Mouse (Mus musculus) forebrain, embryonic 14.5 days (tissue): ENCODE results near the gene Cela1. TPM values are rescaled to one million over a fixed set of nuclear protein-coding genes. Genes with fewer than 3 reads are reported as not detected.

Source experiments
- ATAC-seq: fragments of 200-750 bp; cut with Nextera tagmentation; 2 replicates; pipeline ENCODE4 v1.8.0; 2017; ENCODE audit warnings: mild to moderate bottlenecking, moderate library complexity
- DNase-seq: peaks from one replicate; pipeline ENCODE4 v3.0.0-alpha.2; 2015; ENCODE audit warnings: low spot score
- H3K27ac ChIP-seq: fragments of 300-500 bp; sonication (generic); 2 replicates; pipeline ENCODE4 v1.5.1; 2014; ENCODE audit warnings: low read depth, mild to moderate bottlenecking, control low read depth, low read length, moderate library complexity
- H3K27me3 ChIP-seq: fragments of 300-500 bp; sonication (generic); replicated peaks from 2 replicates; pipeline ENCODE4 v1.6.1; 2014; ENCODE audit warnings: low read length, control low read depth, mixed read lengths; ENCODE audit not compliant: control insufficient read depth, insufficient read depth
- H3K36me3 ChIP-seq: fragments of 300-500 bp; sonication (generic); 2 replicates; pipeline ENCODE4 v1.6.1; 2014; ENCODE audit warnings: low read length, control low read depth; ENCODE audit not compliant: control insufficient read depth, insufficient read depth
- H3K4me1 ChIP-seq: fragments of 300-500 bp; sonication (generic); 2 replicates; pipeline ENCODE4 v1.6.1; 2014; ENCODE audit warnings: antibody characterized with exemption, low read length, control low read depth; ENCODE audit not compliant: control insufficient read depth, insufficient read depth
- H3K4me2 ChIP-seq: fragments of 300-500 bp; sonication (generic); 2 replicates; pipeline ENCODE4 v1.6.1; 2014; ENCODE audit warnings: mild to moderate bottlenecking, control low read depth, low read length
- H3K4me3 ChIP-seq: fragments of 300-500 bp; sonication (generic); 2 replicates; pipeline ENCODE4 v1.5.1; 2014; ENCODE audit warnings: low read depth, low read length, control low read depth
- H3K9ac ChIP-seq: fragments of 300-500 bp; sonication (generic); 2 replicates; pipeline ENCODE4 v1.6.1; 2014; ENCODE audit warnings: mild to moderate bottlenecking, low read length, control low read depth, moderate library complexity
- H3K9me3 ChIP-seq: fragments of 300-500 bp; sonication (generic); replicated peaks from 2 replicates; pipeline ENCODE4 v1.6.1; 2016; ENCODE audit warnings: low read length, control low read depth, mixed read lengths; ENCODE audit not compliant: control insufficient read depth
- WGBS: fragments of 180-500 bp; shearing (Covaris S2); extraction: QIAGEN DNeasy Blood & Tissue Kit; methylation state at CpG from one replicate; pipeline ENCODE4 v1.1.7; 2014; 5-methylcytosine and 5-hydroxymethylcytosine counted together
- polyA plus RNA-seq: library from polyadenylated mRNA; unstranded; fragments of >200 nt; fragmentation: Nextera tagmentation; extraction: Ambion mirVana; gene quantifications from 2 replicates; pipeline ENCODE4 v1.2.1, GENCODE M21; 2014

The Cela1 gene
- polyA plus RNA-seq, 1 experiment from 2014 or later, result 0.60 TPM

GRCm38 (mm10) chr15:100700424-100700823, 12.7 kb upstream of the Cela1 start:
- no peak for ATAC-seq
- Histone ChIP-seq H3K36me3 (no peaks in the 10 kb centered on the region), H3K4me2 (no peak overlapping the region), H3K4me3 (no peak overlapping the region), H3K27ac (no peak overlapping the region), H3K27me3 (no peaks in the 10 kb centered on the region), H3K4me1 (no peaks in the 10 kb centered on the region), H3K9ac (no peak overlapping the region), H3K9me3 (no peaks in the 10 kb centered on the region)
- no peak for DNase-seq
- WGBS, result 71% methylated on average over 5 of the region's 5 CpGs

- no peak overlapping the region for H3K4me3 ChIP-seq
- H3K27me3 ChIP-seq, result no peaks in the 10 kb centered on the region
- no peak overlapping the region for H3K27ac ChIP-seq
- H3K9me3 ChIP-seq, result no peaks in the 10 kb centered on the region
- no peak for ATAC-seq
- H3K4me2 ChIP-seq, result no peak overlapping the region
- WGBS, result 79% methylated on average over 6 of the region's 6 CpGs
- H3K36me3 ChIP-seq, result no peaks in the 10 kb centered on the region
- H3K9ac ChIP-seq, result no peak overlapping the region
- DNase-seq, result no peak
- H3K4me1 ChIP-seq, result no peaks in the 10 kb centered on the region
These were observed 11.7 kb upstream of the Cela1 start for GRCm38 (mm10) chr15:100699386-100699785.

- Histone ChIP-seq H3K4me2 (no peak overlapping the region), H3K27ac (no peak overlapping the region), H3K4me1 (no peaks in the 10 kb centered on the region), H3K9ac (no peak overlapping the region), H3K27me3 (no peaks in the 10 kb centered on the region), H3K9me3 (no peaks in the 10 kb centered on the region), H3K36me3 (no peaks in the 10 kb centered on the region), H3K4me3 (no peak overlapping the region)
- ATAC-seq (no peak), DNase-seq (no peak)
- WGBS, result 90% methylated on average over 10 of the region's 10 CpGs
These were observed 10.4 kb upstream of the Cela1 start for GRCm38 (mm10) chr15:100698078-100698477.

- no peak for ATAC-seq
- WGBS, result 86% methylated on average over 9 of the region's 9 CpGs
These were observed 6.7 kb upstream of the Cela1 start for GRCm38 (mm10) chr15:100694406-100694805.

GRCm38 (mm10) chr15:100691990-100692389, 4.3 kb upstream of the Cela1 start:
- no peaks in the 10 kb centered on the region for H3K36me3 ChIP-seq
- no peak overlapping the region for H3K27ac ChIP-seq
- no peaks in the 10 kb centered on the region; the same call in 1 of the 2 replicates for H3K9me3 ChIP-seq
- no peak overlapping the region for H3K4me2 ChIP-seq
- no peak overlapping the region for H3K4me3 ChIP-seq
- WGBS, result 91% methylated on average over 3 of the region's 3 CpGs
- ATAC-seq (no peak), DNase-seq (no peak)
- H3K9ac ChIP-seq, result no peak overlapping the region
- no peaks in the 10 kb centered on the region for H3K4me1 ChIP-seq
- no peaks in the 10 kb centered on the region for H3K27me3 ChIP-seq

More at GRCm38 (mm10) chr15:100694406-100694805, 6.7 kb upstream of the Cela1 start:
- DNase-seq, result no peak
- Histone ChIP-seq H3K9ac (no peak overlapping the region), H3K27ac (no peak overlapping the region), H3K9me3 (no peaks in the 10 kb centered on the region; the same call in 1 of the 2 replicates), H3K4me1 (no peaks in the 10 kb centered on the region), H3K4me2 (no peak overlapping the region), H3K36me3 (no peaks in the 10 kb centered on the region), H3K27me3 (no peaks in the 10 kb centered on the region), H3K4me3 (no peak overlapping the region)

GRCm38 (mm10) chr15:100686989-100687388, 732 bp downstream of the Cela1 start:
- H3K4me1 ChIP-seq, result no peaks in the 10 kb centered on the region
- H3K4me3 ChIP-seq, result no peak overlapping the region
- H3K27ac ChIP-seq, result no peak overlapping the region
- no peaks in the 10 kb centered on the region for H3K27me3 ChIP-seq
- no peaks in the 10 kb centered on the region for H3K36me3 ChIP-seq
- no peak for DNase-seq
- ATAC-seq, result no peak
- no peaks in the 10 kb centered on the region; the same call in 1 of the 2 replicates for H3K9me3 ChIP-seq
- H3K9ac ChIP-seq, result no peak overlapping the region
- H3K4me2 ChIP-seq, result no peak overlapping the region
- 61% methylated on average over 12 of the region's 12 CpGs for WGBS

- no peak overlapping the region for H3K9ac ChIP-seq
- no peak overlapping the region for H3K4me3 ChIP-seq
- DNase-seq (no peak), ATAC-seq (no peak)
- H3K4me1 ChIP-seq, result no peaks in the 10 kb centered on the region
- no peaks in the 10 kb centered on the region; the same call in 1 of the 2 replicates for H3K9me3 ChIP-seq
- no peaks in the 10 kb centered on the region for H3K36me3 ChIP-seq
- no peak overlapping the region for H3K4me2 ChIP-seq
- no peaks in the 10 kb centered on the region for H3K27me3 ChIP-seq
- 85% methylated on average over 6 of the region's 6 CpGs for WGBS
- no peak overlapping the region for H3K27ac ChIP-seq
These were observed 1.3 kb downstream of the Cela1 start for GRCm38 (mm10) chr15:100686434-100686833.

GRCm38 (mm10) chr15:100685849-100686248, 1.9 kb downstream of the Cela1 start:
- Histone ChIP-seq H3K36me3 (no peaks in the 10 kb centered on the region), H3K4me1 (no peaks in the 10 kb centered on the region), H3K27ac (no peak overlapping the region), H3K27me3 (no peaks in the 10 kb centered on the region), H3K4me2 (no peak overlapping the region), H3K9me3 (no peaks in the 10 kb centered on the region; the same call in 1 of the 2 replicates), H3K9ac (no peak overlapping the region), H3K4me3 (no peak overlapping the region)
- DNase-seq, result no peak
- ATAC-seq, result no peak
- 93% methylated on average over 8 of the region's 8 CpGs for WGBS

GRCm38 (mm10) chr15:100685255-100685654, 2.5 kb downstream of the Cela1 start:
- no peak overlapping the region for H3K9ac ChIP-seq
- no peak for ATAC-seq
- WGBS, result 17% methylated on average over 13 of the region's 13 CpGs
- no peaks in the 10 kb centered on the region; the same call in 1 of the 2 replicates for H3K9me3 ChIP-seq
- no peaks in the 10 kb centered on the region for H3K4me1 ChIP-seq
- H3K4me3 ChIP-seq, result no peak overlapping the region
- H3K4me2 ChIP-seq, result no peak overlapping the region
- H3K27me3 ChIP-seq, result no peaks in the 10 kb centered on the region
- no peak overlapping the region for H3K27ac ChIP-seq
- H3K36me3 ChIP-seq, result no peaks in the 10 kb centered on the region
- no peak for DNase-seq
